Mouse (Mus musculus) retina, embryonic 14.5 days (tissue): ENCODE measurements around the gene Psrc1.

Source experiments
- DNase-seq: peaks from one replicate; pipeline ENCODE4 v3.0.0-alpha.2; 2015; ENCODE audit warnings: low spot score

Psrc1 gene

DNA sequence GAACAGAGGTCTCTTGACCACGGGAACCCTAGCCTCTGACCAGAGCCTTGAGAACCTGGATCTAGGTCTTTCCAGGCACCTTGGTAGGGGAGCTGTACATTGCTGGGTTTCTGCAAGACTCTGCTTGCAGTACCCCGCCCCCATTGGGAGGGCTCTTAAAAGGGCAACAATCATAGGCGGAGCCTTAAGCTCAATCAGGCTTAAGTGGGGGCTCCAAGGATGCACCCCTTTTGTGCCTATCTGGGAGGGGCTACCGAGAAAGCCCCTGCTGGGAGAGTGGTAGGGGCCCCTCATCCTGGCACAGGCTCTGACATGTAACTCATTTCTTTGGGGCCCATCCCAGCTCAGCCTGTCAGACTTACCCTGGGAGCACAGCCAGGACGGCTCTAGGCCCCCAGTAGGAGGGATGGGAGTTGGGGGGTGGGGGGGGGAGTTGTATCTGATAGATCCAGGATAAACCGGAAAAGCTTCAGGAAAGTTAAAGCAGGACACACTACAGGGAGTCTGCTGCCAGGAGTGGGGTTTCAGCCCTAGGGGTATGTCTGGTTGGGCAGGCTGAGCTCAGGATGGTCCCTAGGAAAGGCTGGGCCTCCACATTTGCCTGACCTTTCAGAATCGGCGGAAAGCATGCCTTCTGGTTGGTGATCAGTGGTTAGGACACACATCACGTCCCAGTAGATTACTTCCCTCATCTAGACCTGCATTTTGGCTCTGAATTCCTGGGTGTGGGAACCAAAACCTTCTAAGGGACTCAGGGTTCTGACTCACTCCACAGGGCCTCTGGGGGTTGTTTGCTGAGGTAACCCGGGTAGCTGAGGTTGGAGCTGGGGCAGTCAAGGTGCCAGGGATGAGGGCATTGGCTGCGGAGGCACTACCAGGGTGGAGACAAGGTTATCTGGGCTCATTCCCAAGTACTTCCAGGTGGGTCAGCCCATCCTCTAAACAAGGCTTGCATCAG is 40.5 kb downstream of the Psrc1 start:
- peak; percentile 53 for DNase-seq

DNA sequence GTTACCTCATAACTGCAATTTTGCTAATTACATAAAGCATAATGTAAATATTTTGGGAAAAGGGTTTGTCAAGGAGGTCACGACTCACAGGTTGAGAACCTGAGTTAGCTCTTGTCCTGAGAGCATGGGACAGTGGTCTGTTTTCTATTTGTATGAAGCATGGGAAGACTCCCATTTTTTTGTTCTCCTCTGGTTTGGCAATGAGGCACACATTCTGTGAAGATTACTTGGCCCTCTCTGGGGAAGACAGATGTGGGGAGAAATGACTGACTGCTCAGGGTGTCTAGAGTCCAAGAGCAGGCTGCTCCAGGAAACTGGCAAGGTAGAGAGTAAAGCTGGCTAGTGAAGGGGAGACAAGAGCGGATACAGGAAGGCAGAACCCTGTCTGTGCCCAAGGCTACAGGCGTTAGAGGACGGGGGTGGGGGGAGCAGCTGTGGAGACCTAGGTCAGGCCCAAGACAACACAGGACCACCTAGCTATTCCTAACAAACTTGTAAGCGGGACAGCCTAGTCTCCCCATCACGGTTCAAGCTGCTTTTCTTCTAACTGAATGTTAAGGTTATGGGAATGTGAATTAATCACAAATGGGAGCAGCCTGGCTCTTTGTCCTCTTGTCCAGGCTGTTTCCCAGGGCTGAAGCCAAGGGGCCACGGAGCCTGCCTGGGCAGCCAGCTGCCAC is 41.4 kb downstream of the Psrc1 start:
- DNase-seq: no peak

DNA sequence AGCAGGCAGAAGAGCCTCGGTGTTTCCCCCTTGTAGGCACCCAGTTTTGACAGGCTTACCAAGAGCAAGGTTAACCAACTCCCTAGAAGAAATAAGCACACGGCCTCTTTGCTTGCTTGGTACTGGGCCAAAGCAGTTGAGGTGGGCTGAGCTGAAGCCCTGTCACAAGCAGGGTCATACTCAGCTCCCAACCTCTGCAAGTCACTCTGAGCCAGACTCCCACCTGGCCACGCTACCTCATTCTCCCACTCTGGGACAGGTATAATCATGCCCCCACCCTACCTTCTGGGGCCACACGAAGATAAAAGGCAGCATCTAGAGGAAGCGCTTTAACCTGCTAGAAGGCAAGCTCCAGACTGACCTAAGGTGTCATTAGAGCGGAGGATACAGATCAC is 42.0 kb downstream of the Psrc1 start:
- DNase-seq: no peak

DNA sequence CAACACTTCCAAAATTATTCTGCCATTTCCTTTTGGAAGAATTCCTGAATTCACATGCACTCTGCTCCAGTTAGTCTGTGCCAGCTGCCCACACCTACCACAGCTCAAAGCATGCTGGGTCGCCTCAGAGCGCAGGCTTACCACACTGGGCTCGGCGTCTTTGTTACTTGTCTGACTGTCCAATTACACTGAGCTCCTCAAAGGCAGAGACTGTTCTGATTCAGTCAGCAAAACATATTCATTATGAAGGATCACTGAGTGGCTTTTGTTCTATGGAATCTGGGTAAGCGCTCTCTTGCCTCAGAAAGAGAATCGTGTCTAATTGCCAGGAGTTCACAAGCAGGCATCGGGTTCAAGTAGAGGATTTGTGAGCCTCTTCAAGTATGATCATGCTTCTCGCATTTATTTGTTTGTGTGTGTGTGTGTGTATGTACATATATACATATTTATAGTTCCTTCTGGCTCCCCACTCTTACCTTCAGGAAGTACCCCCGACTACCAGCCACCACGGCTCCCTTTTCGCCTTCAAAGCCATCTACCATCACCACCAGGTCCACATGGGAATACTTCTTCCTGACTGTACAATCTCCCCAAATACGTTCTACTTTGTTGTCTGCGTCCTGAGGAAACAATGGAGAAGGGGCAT is 49.0 kb downstream of the Psrc1 start:
- DNase-seq: peak; percentile 81

GRCm38 (mm10) chr3:108433188-108433880 is 49.7 kb downstream of the Psrc1 start:
- peak; percentile 86 for DNase-seq

- DNase-seq: no peak
These were observed 50.3 kb downstream of the Psrc1 start for GRCm38 (mm10) chr3:108433881-108434495.

- no peak for DNase-seq
These were observed 52.2 kb downstream of the Psrc1 start for GRCm38 (mm10) chr3:108435701-108436379.

GRCm38 (mm10) chr3:108436380-108436714 is 52.7 kb downstream of the Psrc1 start:
- no peak for DNase-seq
